Mouse (Mus musculus): ENCODE results near the gene B4galnt3. TPM values are rescaled to one million over a fixed set of nuclear protein-coding genes. Genes with fewer than 3 reads are reported as not detected.

Gene B4galnt3
- total and polyA plus RNA-seq, 2 experiments from 2014 or later: 0.31 to 1.5 TPM

DNA sequence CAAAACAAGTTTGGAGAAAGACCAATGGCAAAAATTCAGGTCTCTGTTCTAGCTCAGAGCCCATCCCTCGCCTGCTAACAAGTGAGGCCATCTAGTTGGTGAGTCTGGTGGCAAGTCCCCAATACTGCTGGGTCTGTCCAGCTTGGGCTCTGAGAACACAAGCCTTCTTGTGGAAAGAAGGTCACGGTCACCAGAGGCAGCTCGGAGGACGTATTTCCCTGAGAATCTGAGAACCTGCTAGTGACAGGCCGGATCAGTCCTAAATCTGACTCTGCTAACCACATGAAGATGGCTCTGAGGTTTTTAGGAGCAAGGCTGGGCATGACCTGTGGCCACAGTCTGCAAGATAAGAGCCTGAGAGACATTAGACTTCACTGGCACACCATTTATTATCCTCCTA lies 47.7 kb downstream of the B4galnt3 start:
- TF ChIP-seq CTCF (IDR thresholded peaks at IDR 0.05; ENCODE audit: low read depth): no peak
- no peaks in the 10 kb centered on the region for H3K4me1 ChIP-seq (ENCODE audit: insufficient read depth, low read length)
- DNase-seq (ENCODE audit: low spot score) (no peak), ATAC-seq (no peak)
- 87% methylated on average over 5 of the region's 5 CpGs for WGBS
- H3K9ac ChIP-seq (replicated peaks; ENCODE audit: low read length): no peak overlapping the region
- H3K27ac ChIP-seq: no peak overlapping the region
- H3K36me3 ChIP-seq (ENCODE audit: insufficient read depth, low read length): no peaks in the 10 kb centered on the region
- H3K9me3 ChIP-seq (ENCODE audit: low read length): no peaks in the 10 kb centered on the region
- no peaks in the 10 kb centered on the region for H3K27me3 ChIP-seq (ENCODE audit: insufficient read depth, low read length)
- no peak overlapping the region for H3K4me3 ChIP-seq (ENCODE audit: low read length)
- H3K4me2 ChIP-seq (ENCODE audit: low read depth, low read length): no peak overlapping the region

GRCm38 (mm10) chr6:120243250-120243649 lies 51.1 kb downstream of the B4galnt3 start:
- no peak for DNase-seq (ENCODE audit: low spot score)
- Histone ChIP-seq H3K27me3 (ENCODE audit: insufficient read depth, low read length) (no peaks in the 10 kb centered on the region), H3K4me1 (ENCODE audit: insufficient read depth, low read length) (no peaks in the 10 kb centered on the region), H3K9me3 (ENCODE audit: low read length) (no peaks in the 10 kb centered on the region), H3K9ac (replicated peaks; ENCODE audit: low read length) (no peak overlapping the region), H3K36me3 (ENCODE audit: insufficient read depth, low read length) (no peaks in the 10 kb centered on the region), H3K4me3 (ENCODE audit: low read length) (no peak overlapping the region), H3K4me2 (ENCODE audit: low read depth, low read length) (no peak overlapping the region), H3K27ac (no peak overlapping the region)
- no peak for ATAC-seq
- 72% methylated on average over 8 of the region's 8 CpGs for WGBS
- no peak for TF ChIP-seq CTCF (IDR thresholded peaks at IDR 0.05; ENCODE audit: low read depth)

DNA sequence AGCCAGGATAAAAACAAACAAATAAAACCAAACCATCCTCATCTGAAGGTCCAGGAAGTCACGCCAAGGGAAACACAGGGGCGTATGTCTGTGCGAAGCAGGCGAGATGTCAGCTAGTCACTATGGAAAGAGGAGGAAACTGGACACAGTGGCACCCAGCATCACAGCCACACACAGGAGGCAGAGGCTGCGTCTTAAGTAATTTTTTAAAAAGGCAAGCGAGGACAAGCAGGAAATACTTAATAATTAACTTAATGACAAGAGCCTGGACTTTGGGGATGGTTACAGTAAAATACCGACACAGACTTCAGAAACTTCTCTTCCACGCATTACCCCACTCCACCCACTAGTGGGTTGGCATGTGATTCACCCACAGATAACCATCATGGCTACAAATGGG lies 51.8 kb downstream of the B4galnt3 start:
- ATAC-seq: no peak
- Histone ChIP-seq H3K27me3 (ENCODE audit: insufficient read depth, low read length) (no peaks in the 10 kb centered on the region), H3K4me1 (ENCODE audit: insufficient read depth, low read length) (no peaks in the 10 kb centered on the region), H3K36me3 (ENCODE audit: insufficient read depth, low read length) (no peaks in the 10 kb centered on the region), H3K9me3 (ENCODE audit: low read length) (no peaks in the 10 kb centered on the region), H3K4me3 (ENCODE audit: low read length) (no peak overlapping the region), H3K4me2 (ENCODE audit: low read depth, low read length) (no peak overlapping the region), H3K9ac (replicated peaks; ENCODE audit: low read length) (no peak overlapping the region), H3K27ac (no peak overlapping the region)
- 91% methylated on average over 8 of the region's 8 CpGs for WGBS
- no peak for TF ChIP-seq CTCF (IDR thresholded peaks at IDR 0.05; ENCODE audit: low read depth)
- no peak for DNase-seq (ENCODE audit: low spot score)

- no peak for DNase-seq (ENCODE audit: low spot score)
- no peak overlapping the region for H3K4me2 ChIP-seq (ENCODE audit: low read depth, low read length)
- H3K27ac ChIP-seq: no peak overlapping the region
- no peak for ATAC-seq
- TF ChIP-seq CTCF (IDR thresholded peaks at IDR 0.05; ENCODE audit: low read depth): no peak
- H3K36me3 ChIP-seq (ENCODE audit: insufficient read depth, low read length): no peaks in the 10 kb centered on the region
- no peak overlapping the region for H3K9ac ChIP-seq (replicated peaks; ENCODE audit: low read length)
- no peaks in the 10 kb centered on the region for H3K4me1 ChIP-seq (ENCODE audit: insufficient read depth, low read length)
- no peaks in the 10 kb centered on the region for H3K9me3 ChIP-seq (ENCODE audit: low read length)
- WGBS: 83% methylated on average over 12 of the region's 12 CpGs
- no peaks in the 10 kb centered on the region for H3K27me3 ChIP-seq (ENCODE audit: insufficient read depth, low read length)
- H3K4me3 ChIP-seq (ENCODE audit: low read length): no peak overlapping the region
Measured at GRCm38 (mm10) chr6:120241453-120241852, 52.9 kb downstream of the B4galnt3 start.

DNA sequence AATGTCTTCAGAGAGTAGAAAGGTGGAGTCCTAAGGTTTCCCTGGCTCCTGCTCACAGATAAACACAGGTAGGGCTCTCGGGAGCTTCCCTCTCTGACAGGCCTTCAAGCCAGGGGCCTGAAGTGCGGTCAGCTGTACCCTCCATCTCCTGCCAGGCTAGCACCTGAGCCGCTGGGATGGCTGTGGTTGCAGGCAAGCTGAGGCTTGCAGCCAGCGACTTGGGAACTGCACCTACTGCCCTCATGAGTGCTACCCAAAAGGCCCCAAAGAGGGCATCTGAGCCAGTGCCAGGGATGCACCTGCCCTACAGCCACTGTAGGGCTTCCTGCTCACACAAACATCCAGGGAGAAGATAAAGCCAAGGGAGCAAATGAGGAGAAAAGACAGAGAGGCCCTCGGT lies 53.9 kb downstream of the B4galnt3 start:
- H3K4me3 ChIP-seq (ENCODE audit: low read length): no peak overlapping the region
- H3K4me2 ChIP-seq (ENCODE audit: low read depth, low read length): no peak overlapping the region

GRCm38 (mm10) chr6:120235874-120236273 lies 58.5 kb downstream of the B4galnt3 start:
- H3K27me3 ChIP-seq (ENCODE audit: insufficient read depth, low read length): no peaks in the 10 kb centered on the region
- no peaks in the 10 kb centered on the region for H3K4me1 ChIP-seq (ENCODE audit: insufficient read depth, low read length)
- DNase-seq (ENCODE audit: low spot score) (no peak), ATAC-seq (no peak)
- WGBS: 64% methylated on average over 7 of the region's 7 CpGs
- no peak overlapping the region for H3K27ac ChIP-seq
- H3K4me3 ChIP-seq (ENCODE audit: low read length): no peak overlapping the region
- H3K9me3 ChIP-seq (ENCODE audit: low read length): no peaks in the 10 kb centered on the region
- TF ChIP-seq CTCF (IDR thresholded peaks at IDR 0.05; ENCODE audit: low read depth): no peak
- H3K4me2 ChIP-seq (ENCODE audit: low read depth, low read length): no peak overlapping the region
- H3K9ac ChIP-seq (replicated peaks; ENCODE audit: low read length): no peak overlapping the region
- no peaks in the 10 kb centered on the region for H3K36me3 ChIP-seq (ENCODE audit: insufficient read depth, low read length)

More for the DNA sequence above, 53.9 kb downstream of the B4galnt3 start:
- Histone ChIP-seq H3K9ac (replicated peaks; ENCODE audit: low read length) (no peak overlapping the region), H3K36me3 (ENCODE audit: insufficient read depth, low read length) (no peaks in the 10 kb centered on the region), H3K4me1 (ENCODE audit: insufficient read depth, low read length) (no peaks in the 10 kb centered on the region), H3K9me3 (ENCODE audit: low read length) (no peaks in the 10 kb centered on the region), H3K27me3 (ENCODE audit: insufficient read depth, low read length) (no peaks in the 10 kb centered on the region), H3K27ac (no peak overlapping the region)
- ATAC-seq (no peak), DNase-seq (ENCODE audit: low spot score) (no peak)
- no peak for TF ChIP-seq CTCF (IDR thresholded peaks at IDR 0.05; ENCODE audit: low read depth)
- WGBS: 71% methylated on average over 5 of the region's 5 CpGs

DNA sequence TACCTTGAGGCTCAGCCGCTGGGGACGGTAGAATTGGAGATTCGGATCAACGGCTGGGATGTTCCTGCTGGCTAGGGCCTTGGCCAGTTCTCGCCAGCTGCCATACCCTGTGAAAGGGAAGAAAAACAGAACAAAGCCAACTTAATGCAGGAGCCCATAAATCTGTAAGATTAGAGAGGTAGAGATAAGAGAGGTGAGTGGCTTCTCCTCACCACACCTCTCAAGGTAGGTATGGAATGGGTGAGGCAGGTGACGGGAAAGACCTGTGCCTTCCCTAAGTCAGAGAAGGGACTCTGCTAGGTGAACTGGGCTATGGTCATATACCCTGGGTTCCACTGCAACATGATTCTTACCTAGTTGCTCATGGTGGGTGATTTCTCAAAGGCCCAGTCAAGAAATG lies 61.5 kb downstream of the B4galnt3 start:
- Histone ChIP-seq H3K9ac (replicated peaks; ENCODE audit: low read length) (no peak overlapping the region), H3K27ac (no peak overlapping the region), H3K4me3 (ENCODE audit: low read length) (no peak overlapping the region), H3K4me1 (ENCODE audit: insufficient read depth, low read length) (no peaks in the 10 kb centered on the region), H3K27me3 (ENCODE audit: insufficient read depth, low read length) (no peaks in the 10 kb centered on the region), H3K36me3 (ENCODE audit: insufficient read depth, low read length) (no peaks in the 10 kb centered on the region), H3K9me3 (ENCODE audit: low read length) (no peaks in the 10 kb centered on the region), H3K4me2 (ENCODE audit: low read depth, low read length) (no peak overlapping the region)
- ATAC-seq (no peak), DNase-seq (ENCODE audit: low spot score) (no peak)
- 96% methylated on average over 6 of the region's 6 CpGs for WGBS
- no peak for TF ChIP-seq CTCF (IDR thresholded peaks at IDR 0.05; ENCODE audit: low read depth)
